Mouse (Mus musculus): ENCODE measurements around the gene Hoxd12. TPM values are rescaled to one million over a fixed set of nuclear protein-coding genes. Genes with fewer than 3 reads are reported as not detected.

The Hoxd12 gene
- total and polyA plus RNA-seq, 2 experiments from 2014 or later = not detected

DNA sequence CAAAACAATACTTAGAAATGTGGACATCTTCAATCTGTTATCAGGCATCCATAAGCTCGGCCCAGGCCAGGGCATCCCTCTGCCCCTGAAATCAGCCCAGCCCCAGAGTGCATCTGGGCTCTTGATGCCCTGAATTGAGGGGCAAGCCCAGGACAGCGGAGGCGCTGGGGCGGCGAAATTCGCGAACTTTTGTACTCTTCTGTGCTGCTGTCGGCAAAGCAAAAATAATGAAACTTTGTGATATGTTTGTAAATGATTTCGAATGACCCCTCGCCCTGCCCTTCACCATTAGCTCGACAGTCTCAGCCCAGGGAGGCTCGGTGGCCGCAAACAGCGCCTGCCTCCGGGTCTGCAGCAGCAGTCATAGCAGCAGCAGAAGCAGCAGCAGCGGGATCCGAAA lies 50.4 kb downstream of the Hoxd12 start:
- Histone ChIP-seq H3K27ac (no peak overlapping the region), H3K4me1 (ENCODE audit: insufficient read depth, low read length) (no peaks in the 10 kb centered on the region), H3K4me3 (ENCODE audit: low read length) (no peak overlapping the region), H3K9ac (replicated peaks; ENCODE audit: low read length) (no peak overlapping the region), H3K36me3 (ENCODE audit: insufficient read depth, low read length) (no peaks in the 10 kb centered on the region), H3K4me2 (ENCODE audit: low read depth, low read length) (no peak overlapping the region), H3K27me3 (ENCODE audit: insufficient read depth, low read length) (peaks cover 89% of the 10 kb centered on the region), H3K9me3 (ENCODE audit: low read length) (no peaks in the 10 kb centered on the region)
- 8% methylated on average over 17 of the region's 17 CpGs for WGBS
- TF ChIP-seq CTCF (IDR thresholded peaks at IDR 0.05; ENCODE audit: low read depth) = no peak
- no peak for DNase-seq (ENCODE audit: low spot score)
- no peak for ATAC-seq

DNA sequence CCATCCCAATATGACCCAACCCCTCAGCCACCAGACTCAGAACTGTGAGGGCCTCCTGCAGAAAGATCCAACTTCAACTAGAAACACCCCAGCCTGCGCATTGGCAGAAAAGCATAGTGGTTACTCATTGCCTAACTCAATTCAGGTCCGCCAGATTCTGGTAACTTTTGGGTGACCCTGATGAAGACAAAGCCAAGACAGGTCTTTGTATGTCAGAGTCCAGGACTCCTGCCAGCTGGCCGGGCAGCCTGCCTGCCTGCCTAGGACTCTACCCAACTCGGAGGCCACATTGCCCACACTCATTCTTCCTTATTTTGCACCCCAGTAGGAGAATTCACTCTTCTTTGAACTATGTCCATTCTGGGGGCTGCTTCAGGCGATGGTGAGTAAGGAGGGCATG lies 51.7 kb downstream of the Hoxd12 start, which contains the start of gene Gm28230:
TSS of gene Gm28230 (plus strand) at position 178 of the 400 bp plus-strand sequence.
- DNase-seq (ENCODE audit: low spot score) = no peak
- H3K4me3 ChIP-seq (ENCODE audit: low read length) = peak within 1 kb of the TSS; percentile 41
- no peaks in the 10 kb centered on the region for H3K36me3 ChIP-seq (ENCODE audit: insufficient read depth, low read length)
- no peak for TF ChIP-seq CTCF (IDR thresholded peaks at IDR 0.05; ENCODE audit: low read depth)
- peak within 1 kb of the TSS; percentile 50 for H3K4me2 ChIP-seq (ENCODE audit: low read depth, low read length)
- H3K27me3 ChIP-seq (ENCODE audit: insufficient read depth, low read length) = peaks cover 89% of the 10 kb centered on the region
- H3K9me3 ChIP-seq (ENCODE audit: low read length) = no peaks in the 10 kb centered on the region
- peak; percentile 46; the same call in 1 of the 2 replicates for ATAC-seq
- H3K4me1 ChIP-seq (ENCODE audit: insufficient read depth, low read length) = no peaks in the 10 kb centered on the region
- WGBS = 7% methylated on average over 5 of the region's 5 CpGs
- H3K9ac ChIP-seq (replicated peaks; ENCODE audit: low read length) = peak within 1 kb of the TSS; percentile 35
- peak within 1 kb of the TSS; percentile 56 for H3K27ac ChIP-seq

DNA sequence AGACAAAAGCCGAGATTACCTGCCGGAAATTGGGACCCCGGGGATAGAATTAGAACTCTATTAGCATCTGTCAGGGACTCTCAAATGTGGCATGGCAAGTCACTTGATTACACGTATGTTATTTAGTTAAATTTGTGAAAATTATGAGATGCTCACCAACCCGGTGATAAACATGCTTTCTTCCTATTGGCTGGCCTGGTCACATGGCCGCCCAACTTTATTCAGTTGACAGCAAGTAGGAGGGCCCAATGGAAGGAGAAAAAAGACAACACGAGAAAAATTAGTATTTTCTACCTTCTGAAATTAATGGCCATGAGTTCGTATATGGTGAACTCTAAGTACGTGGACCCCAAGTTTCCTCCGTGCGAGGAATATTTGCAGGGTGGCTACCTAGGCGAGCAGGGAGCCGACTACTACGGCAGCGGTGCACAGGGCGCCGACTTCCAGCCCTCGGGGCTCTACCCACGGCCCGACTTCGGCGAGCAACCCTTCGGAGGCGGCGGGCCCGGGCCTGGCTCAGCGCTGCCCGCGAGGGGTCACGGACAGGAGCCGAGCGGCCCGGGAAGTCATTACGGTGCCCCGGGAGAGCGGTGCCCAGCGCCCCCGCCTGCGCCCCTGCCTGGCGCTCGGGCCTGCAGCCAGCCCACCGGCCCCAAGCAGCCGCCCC lies 52.3 kb downstream of the Hoxd12 start:
- no peak for DNase-seq (ENCODE audit: low spot score)
- WGBS = 1% methylated on average over 43 of the region's 43 CpGs
- Histone ChIP-seq H3K4me1 (ENCODE audit: insufficient read depth, low read length) (no peaks in the 10 kb centered on the region), H3K27ac (peak overlapping the region; percentile 56), H3K27me3 (ENCODE audit: insufficient read depth, low read length) (peaks cover 89% of the 10 kb centered on the region), H3K36me3 (ENCODE audit: insufficient read depth, low read length) (no peaks in the 10 kb centered on the region), H3K9me3 (ENCODE audit: low read length) (no peaks in the 10 kb centered on the region), H3K9ac (replicated peaks; ENCODE audit: low read length) (peak overlapping the region; percentile 35), H3K4me3 (ENCODE audit: low read length) (peak overlapping the region; percentile 41), H3K4me2 (ENCODE audit: low read depth, low read length) (peak overlapping the region; percentile 50)
- TF ChIP-seq CTCF (IDR thresholded peaks at IDR 0.05; ENCODE audit: low read depth) = no peak
- 0 out of 2 replicates have a peak, but pooled peaks have one; percentile 50 for ATAC-seq

MicroRNA genes within 50 kb of the gene (microRNA counts, 519-probe panel; counts per million panel counts)
- 4,484 counts per million, percentile 79 among the panel's probes with 10 or more counts for microRNA mmu-miR-10b

Small RNA genes within 50 kb of the gene (microRNA-seq; reads per million reads assigned to microRNA genes)
- 0 reads per million in 2 experiments for gene Gm44463
- gene Mir10b = 10,986 to 11,055 reads per million in 2 experiments

Other genes starting within 250 kb of the Hoxd12 start
- gene Lnpk, start 95.6 kb upstream of the Hoxd12 start, total RNA-seq (2014; rRNA removed) = 28.4 and 54.2 TPM in 2 replicates
- 40.8 and 41.0 TPM in 2 replicates for gene Lnpk, start 95.6 kb upstream of the Hoxd12 start, polyA plus RNA-seq (2015; fragmentation: Nextera tagmentation; extraction: Ambion mirVana)
- 4.3 and 9.6 TPM in 2 replicates for gene Evx2, start 15.5 kb upstream of the Hoxd12 start, total RNA-seq (2014; rRNA removed)
- gene Evx2, start 15.5 kb upstream of the Hoxd12 start, polyA plus RNA-seq (2015; fragmentation: Nextera tagmentation; extraction: Ambion mirVana) = 0.39 and 0.55 TPM in 2 replicates
- gene Hoxd13, start 6.7 kb upstream of the Hoxd12 start, total RNA-seq (2014; rRNA removed) = 0.21 TPM in 1 of 2 replicates, not detected in the other
- 0.09 TPM in 1 of 2 replicates, not detected in the other for gene Hoxd13, start 6.7 kb upstream of the Hoxd12 start, polyA plus RNA-seq (2015; fragmentation: Nextera tagmentation; extraction: Ambion mirVana)
- not detected in 2 replicates for gene Hoxd11, start 4.5 kb downstream of the Hoxd12 start, total RNA-seq (2014; rRNA removed)
- not detected in 2 replicates for gene Hoxd11, start 4.5 kb downstream of the Hoxd12 start, polyA plus RNA-seq (2015; fragmentation: Nextera tagmentation; extraction: Ambion mirVana)
- not detected in 2 replicates for gene Hoxd10, start 16.9 kb downstream of the Hoxd12 start, total RNA-seq (2014; rRNA removed)
- not detected in 2 replicates for gene Hoxd10, start 16.9 kb downstream of the Hoxd12 start, polyA plus RNA-seq (2015; fragmentation: Nextera tagmentation; extraction: Ambion mirVana)
- not detected in 2 replicates for gene Hoxd9, start 22.7 kb downstream of the Hoxd12 start, total RNA-seq (2014; rRNA removed)
- not detected in 2 replicates for gene Hoxd9, start 22.7 kb downstream of the Hoxd12 start, polyA plus RNA-seq (2015; fragmentation: Nextera tagmentation; extraction: Ambion mirVana)
- 0.37 and 9.2 TPM in 2 replicates for gene Hoxd8, start 29.6 kb downstream of the Hoxd12 start, total RNA-seq (2014; rRNA removed)
- gene Hoxd8, start 29.6 kb downstream of the Hoxd12 start, polyA plus RNA-seq (2015; fragmentation: Nextera tagmentation; extraction: Ambion mirVana) = 0.21 TPM in 1 of 2 replicates, not detected in the other
- 31.3 and 36.8 TPM in 2 replicates for gene Hoxd3, start 36.9 kb downstream of the Hoxd12 start, total RNA-seq (2014; rRNA removed)
- gene Hoxd3, start 36.9 kb downstream of the Hoxd12 start, polyA plus RNA-seq (2015; fragmentation: Nextera tagmentation; extraction: Ambion mirVana) = 25.2 and 26.3 TPM in 2 replicates
- gene Hoxd4, start 36.9 kb downstream of the Hoxd12 start, total RNA-seq (2014; rRNA removed) = 13.9 and 18.1 TPM in 2 replicates
- 1.6 and 1.9 TPM in 2 replicates for gene Hoxd4, start 36.9 kb downstream of the Hoxd12 start, polyA plus RNA-seq (2015; fragmentation: Nextera tagmentation; extraction: Ambion mirVana)
- 1.3 and 3.5 TPM in 2 replicates for gene Gm28230, start 51.7 kb downstream of the Hoxd12 start, total RNA-seq (2014; rRNA removed)
- gene Gm28230, start 51.7 kb downstream of the Hoxd12 start, polyA plus RNA-seq (2015; fragmentation: Nextera tagmentation; extraction: Ambion mirVana) = 0.37 and 0.70 TPM in 2 replicates
- gene Hoxd1, start 88.0 kb downstream of the Hoxd12 start, total RNA-seq (2014; rRNA removed) = 0.26 and 1.7 TPM in 2 replicates
- gene Hoxd1, start 88.0 kb downstream of the Hoxd12 start, polyA plus RNA-seq (2015; fragmentation: Nextera tagmentation; extraction: Ambion mirVana) = 0.43 and 0.46 TPM in 2 replicates
- gene Mtx2, start 150.8 kb downstream of the Hoxd12 start, total RNA-seq (2014; rRNA removed) = 104 and 139 TPM in 2 replicates
- gene Mtx2, start 150.8 kb downstream of the Hoxd12 start, polyA plus RNA-seq (2015; fragmentation: Nextera tagmentation; extraction: Ambion mirVana) = 149 and 150 TPM in 2 replicates